Mouse (Mus musculus): ENCODE data around the gene Btbd35f21.
"Not testable (repeated sequence)": the region's sequence is repeated elsewhere in the genome, so short reads cannot be mapped to it uniquely, and the experiment has no call there.

Gene Btbd35f21

GRCm38 (mm10) chrX:32725809-32726208 lies at the start of gene Btbd35f21:
Btbd35f21 (plus strand) TSS chrX:32726109.
- not testable (repeated sequence) for DNase-seq

Data from right cerebral cortex, postnatal 14 days (tissue).